10 mouse cellular contexts compared by ENCODE assay signal in genomic region chr1:88318531-88319060, GRCm38 (mm10). TPM values are rescaled to one million over a fixed set of nuclear protein-coding genes. Genes with fewer than 3 reads are reported as not detected.
DNase-seq lines count a peak whose midpoint lies in the region; ATAC-seq and TF ChIP-seq lines count a peak whose summit lies in the region.
"Had no signal": no experiment of that assay in that cellular context is flagged by ENCODE, and none has a peak within 500 bp of the region (broad histone marks: within the 10 kb centered on the region; RNA-seq: fewer than 3 reads in every experiment).

No protein-coding gene starts in this region.

- H3K36me3 ChIP-seq in intestine, embryonic 14.5 days (ENCODE audit: control insufficient read depth, insufficient read depth, low read length): no peaks in the 10 kb centered on the region
- no peaks in the 10 kb centered on the region for H3K36me3 ChIP-seq in intestine, embryonic 16.5 days (ENCODE audit: control insufficient read depth, insufficient read depth, low read length)
- no peaks in the 10 kb centered on the region for H3K36me3 ChIP-seq in CH12.LX (replicated peaks in 1 of 2; ENCODE audit: control insufficient read depth in 1 of 2, insufficient read depth in 1 of 2, low read length in 1 of 2)

- peak; percentile 74 for TF ChIP-seq RAD21 in CH12.LX (IDR thresholded peaks at IDR 0.05; ENCODE audit: low read depth, low read length)

- dilution Hi-C loops in CH12.LX (cut with MboI; ENCODE audit: extremely low pct_ligation_motif_present, extremely low pct_unique_long_range_greater_than_20kb, low sequenced_read_pairs): no loop called here

- no peak for TF ChIP-seq POLR2A in CH12.LX (IDR thresholded peaks at IDR 0.05; ENCODE audit: low read depth, low read length)

- H3K27ac ChIP-seq in intestine, embryonic 14.5 days (ENCODE audit: low read depth): no peak overlapping the region
- H3K27ac ChIP-seq in intestine, embryonic 16.5 days (ENCODE audit: low read length): no peak overlapping the region
- H3K27ac ChIP-seq in CH12.LX (ENCODE audit: insufficient read depth, low read depth): no peak overlapping the region

- TF ChIP-seq CTCF in CH12.LX (conservative IDR thresholded peaks at IDR 0.05 in 1 of 2, IDR thresholded peaks at IDR 0.05 in 1 of 2; ENCODE audit: low read depth in 2 of 2, low read length in 2 of 2): peak; percentile 77 to 85

- WGBS in intestine, embryonic 14.5 days: 75% methylated on average over 6 of the region's 6 CpGs
- 73% methylated on average over 6 of the region's 6 CpGs for WGBS in intestine, embryonic 16.5 days

- H3K4me1 ChIP-seq in intestine, embryonic 14.5 days (replicated peaks; ENCODE audit: control insufficient read depth, insufficient read depth, low read length): no peaks in the 10 kb centered on the region
- no peaks in the 10 kb centered on the region for H3K4me1 ChIP-seq in intestine, embryonic 16.5 days (ENCODE audit: control insufficient read depth, insufficient read depth, low read length)
- H3K4me1 ChIP-seq in CH12.LX (ENCODE audit: control insufficient read depth in 1 of 2, insufficient read depth in 2 of 2): no peaks in the 10 kb centered on the region

- H3K9ac ChIP-seq in intestine, embryonic 14.5 days (ENCODE audit: low read length): no peak overlapping the region
- H3K9ac ChIP-seq in intestine, embryonic 16.5 days (ENCODE audit: low read depth, low read length): no peak overlapping the region
- H3K9ac ChIP-seq in CH12.LX (ENCODE audit: insufficient read depth, low read depth): no peak overlapping the region

- H3K4me3 ChIP-seq in intestine, embryonic 14.5 days (ENCODE audit: low read depth, low read length): no peak overlapping the region
- no peak overlapping the region for H3K4me3 ChIP-seq in intestine, embryonic 16.5 days (ENCODE audit: low read length)
- H3K4me3 ChIP-seq in CH12.LX (replicated peaks in 1 of 3; ENCODE audit: low read depth in 2 of 3, low read length in 2 of 3, poor library complexity in 1 of 3): no peak overlapping the region
- H3K4me3 ChIP-seq: erythroblast, embryonic 14.5 days had no signal

- no peak for ATAC-seq in intestine, embryonic 14.5 days (replicated peaks; ENCODE audit: low FRiP score, low TSS enrichment, low read depth)
- ATAC-seq in intestine, embryonic 16.5 days: no peak

- no peak overlapping the region for H3K4me2 ChIP-seq in intestine, embryonic 14.5 days (ENCODE audit: low read length)
- no peak overlapping the region for H3K4me2 ChIP-seq in intestine, embryonic 16.5 days (ENCODE audit: low read depth, low read length)
- no peak overlapping the region for H3K4me2 ChIP-seq in CH12.LX (ENCODE audit: insufficient read depth, low read depth, poor library complexity, severe bottlenecking)

- H3K27me3 ChIP-seq in intestine, embryonic 14.5 days (replicated peaks; ENCODE audit: control insufficient read depth, insufficient read depth, low read length): no peaks in the 10 kb centered on the region
- H3K27me3 ChIP-seq in intestine, embryonic 16.5 days (replicated peaks; ENCODE audit: control insufficient read depth, insufficient read depth, low read length): no peaks in the 10 kb centered on the region
- peaks cover 46% of the 10 kb centered on the region for H3K27me3 ChIP-seq in CH12.LX (replicated peaks)

- in situ Hi-C loops in CH12.LX (cut with MboI; ENCODE audit: low pct_ligation_motif_present, low pct_unique_long_range_greater_than_20kb, low sequenced_read_pairs): no loop called here

- H3K79me2 ChIP-seq in CH12.LX (replicated peaks; ENCODE audit: control insufficient read depth, extremely low read depth, insufficient read depth, poor library complexity, severe bottlenecking): no peaks in the 10 kb centered on the region

- H3K9me3 ChIP-seq in intestine, embryonic 14.5 days (ENCODE audit: control insufficient read depth, low read length): no peaks in the 10 kb centered on the region
- no peaks in the 10 kb centered on the region for H3K9me3 ChIP-seq in intestine, embryonic 16.5 days (ENCODE audit: control insufficient read depth, low read length)
- H3K9me3 ChIP-seq in CH12.LX (replicated peaks; ENCODE audit: low read length): no peaks in the 10 kb centered on the region

- DNase-seq in intestine, embryonic 14.5 days (ENCODE audit: low spot score): peak; percentile 76
- peak; percentile 73 for DNase-seq in CH12.LX (ENCODE audit: extremely low read depth)
- DNase-seq in adrenal gland, postnatal 14 days: peak; percentile 81
- DNase-seq in embryo, embryonic 10.5 days (ENCODE audit: low spot score): peak; percentile 82
- DNase-seq in layer of hippocampus, postnatal 10 days (ENCODE audit: low spot score in 2 of 2): peak; percentile 80 to 81
- peak; percentile 82 for DNase-seq in retina, postnatal 1 day
- no peak for DNase-seq in gastrocnemius, adult 8-10 months (ENCODE audit: low spot score in 2 of 2)

- TF ChIP-seq EP300 in CH12.LX (IDR thresholded peaks at IDR 0.05; ENCODE audit: low read length): no peak

TF ChIP-seq in CH12.LX, 34 proteins besides CTCF, POLR2A, EP300 and RAD21:
- no peak for TF ChIP-seq ETS1 (conservative IDR thresholded peaks at IDR 0.05; ENCODE audit: low read depth, low read length)
- no peak for TF ChIP-seq MAZ (IDR thresholded peaks at IDR 0.05; ENCODE audit: low read depth, low read length)
- no peak for TF ChIP-seq ZNF384 (IDR thresholded peaks at IDR 0.05; ENCODE audit: low read depth, low read length)
- no peak for TF ChIP-seq ZMIZ1 (IDR thresholded peaks at IDR 0.05; ENCODE audit: low read depth, low read length)
- no peak for TF ChIP-seq ELF1 (IDR thresholded peaks at IDR 0.05; ENCODE audit: low read depth, low read length)
- no peak for TF ChIP-seq JUND (conservative IDR thresholded peaks at IDR 0.05; ENCODE audit: low read depth, low read length)
- TF ChIP-seq NRF1 (IDR thresholded peaks at IDR 0.05; ENCODE audit: low read depth, low read length): no peak
- no peak for TF ChIP-seq KAT2A (IDR thresholded peaks at IDR 0.05; ENCODE audit: insufficient replicate concordance, low read length)
- peak; percentile 60; the same call in 1 of the 2 replicates for TF ChIP-seq MAFK (IDR thresholded peaks at IDR 0.05; ENCODE audit: insufficient replicate concordance, low read length)
- TF ChIP-seq ZKSCAN1 (IDR thresholded peaks at IDR 0.05; ENCODE audit: borderline replicate concordance, low read depth, low read length): no peak
- TF ChIP-seq SIN3A (IDR thresholded peaks at IDR 0.05; ENCODE audit: low read length): no peak
- peak; percentile 51 for TF ChIP-seq SMC3 (IDR thresholded peaks at IDR 0.05; ENCODE audit: low read depth, low read length)
- TF ChIP-seq E2F4 (IDR thresholded peaks at IDR 0.05; ENCODE audit: insufficient replicate concordance, low read depth, low read length): no peak
- TF ChIP-seq CHD2 (IDR thresholded peaks at IDR 0.05; ENCODE audit: low read length): no peak
- TF ChIP-seq MXI1 (IDR thresholded peaks at IDR 0.05; ENCODE audit: low read depth, low read length): no peak
- no peak for TF ChIP-seq MAX (IDR thresholded peaks at IDR 0.05; ENCODE audit: low read length)
- no peak for TF ChIP-seq HCFC1 (IDR thresholded peaks at IDR 0.05; ENCODE audit: low read depth, low read length)

RNA-seq across cellular contexts. Expression of gene Trpm8, which starts 41.1 kb away (rescaled TPM):
- not detected in 2 replicates for polyA plus RNA-seq in intestine, embryonic 14.5 days (2014; fragmentation: Nextera tagmentation; extraction: Ambion mirVana)
- polyA plus RNA-seq in intestine, embryonic 16.5 days (2015; fragmentation: Nextera tagmentation; extraction: Ambion mirVana): not detected in 2 replicates
- total RNA-seq in CH12.LX (2012; rRNA removed) (not detected in 2 replicates), CH12.LX (2014; rRNA removed) (not detected in 2 replicates)
- not detected in 2 replicates for polyA plus RNA-seq in CH12.LX (2012; ENCODE audit: insufficient read length, low read depth)
- total RNA-seq in adrenal gland, postnatal 14 days (2021): not detected in 2 replicates
- total RNA-seq in layer of hippocampus, postnatal 10 days (2021): under 1 TPM; 0.51 to 0.71 TPM
- not detected for total RNA-seq in gastrocnemius, adult 8-10 months (2022)
- polyA plus RNA-seq: erythroblast, embryonic 14.5 days; limb, embryonic 14.5 days had no signal

RNA-seq across cellular contexts. Expression of gene Hjurp, which starts 41.2 kb away (rescaled TPM):
- polyA plus RNA-seq in intestine, embryonic 14.5 days (2014; fragmentation: Nextera tagmentation; extraction: Ambion mirVana): 182 and 203 TPM in 2 replicates
- polyA plus RNA-seq in intestine, embryonic 16.5 days (2015; fragmentation: Nextera tagmentation; extraction: Ambion mirVana): 135 and 141 TPM in 2 replicates
- total RNA-seq in CH12.LX (2012; rRNA removed): 65.2 and 69.8 TPM in 2 replicates
- 74.1 and 80.8 TPM in 2 replicates for total RNA-seq in CH12.LX (2014; rRNA removed)
- polyA plus RNA-seq in CH12.LX (2012; ENCODE audit: insufficient read length, low read depth): 64.8 and 67.6 TPM in 2 replicates
- total RNA-seq in adrenal gland, postnatal 14 days (2021): 57.7 and 64.9 TPM in 2 replicates
- total RNA-seq in layer of hippocampus, postnatal 10 days (2021): 10 to 100 TPM; 44.8 to 49.1 TPM
- total RNA-seq in gastrocnemius, adult 8-10 months (2022): 1 to 10 TPM; 4.4 to 6.3 (median 4.7) TPM

Comparison
In these comparisons a context has a peak if more than half of its experiments do, and no peak if none do; other contexts are left out.
1. DNase-seq: peak in intestine, embryonic 14.5 days (single experiment), CH12.LX (single experiment), adrenal gland, postnatal 14 days (single experiment), embryo, embryonic 10.5 days (single experiment), layer of hippocampus, postnatal 10 days (2 of 2) and retina, postnatal 1 day (single experiment); none in gastrocnemius, adult 8-10 months (0 of 2).